Mouse (Mus musculus): Measurements from ENCODE around the gene Syne1.

DNA sequence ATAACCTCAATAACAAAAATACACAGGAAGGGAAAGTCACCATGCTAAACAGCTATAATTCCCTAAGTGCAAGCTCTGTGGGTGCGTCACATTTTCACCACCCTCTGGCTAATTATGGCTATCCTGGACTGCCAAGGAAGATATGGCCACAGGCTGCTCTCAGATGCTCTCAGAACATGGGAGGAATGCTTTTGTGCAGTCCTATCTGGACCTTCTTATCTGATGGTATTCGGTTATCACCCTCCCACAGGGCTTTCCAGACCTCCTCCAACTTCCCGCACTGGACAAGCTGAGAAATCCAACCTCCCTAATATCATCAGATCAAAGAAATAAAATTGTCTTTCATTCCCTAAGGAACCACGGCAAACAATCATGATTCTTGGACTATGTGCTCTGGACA lies 28.4 kb downstream of the Syne1 start:
- TF ChIP-seq CTCF (IDR thresholded peaks at IDR 0.05; ENCODE audit: low read depth) (no peak), EP300 (IDR thresholded peaks at IDR 0.05; ENCODE audit: low read depth) (no peak)

Measured in heart, postnatal 0 days (tissue).